Mouse (Mus musculus): Measurements from ENCODE around the gene Iyd.
"Not testable (repeated sequence)": the region's sequence is repeated elsewhere in the genome, so short reads cannot be mapped to it uniquely, and the experiment has no call there.

Gene Iyd

GRCm38 (mm10) chr10:3540003-3540827, at the start of gene Iyd:
Gene Iyd, plus strand, starts transcription at chr10:3540240.
- Histone ChIP-seq H3K36me3 (ENCODE audit: control insufficient read depth, insufficient read depth, low read length, poor library complexity, severe bottlenecking) (no peaks in the 10 kb centered on the region), H3K27me3 (ENCODE audit: control insufficient read depth, insufficient read depth, low read length, poor library complexity, severe bottlenecking) (no peaks in the 10 kb centered on the region)
- DNase-seq (ENCODE audit: low read depth, low spot score) = no peak

- Histone ChIP-seq H3K27me3 (ENCODE audit: control insufficient read depth, insufficient read depth, low read length, poor library complexity, severe bottlenecking) (no peaks in the 10 kb centered on the region), H3K36me3 (ENCODE audit: control insufficient read depth, insufficient read depth, low read length, poor library complexity, severe bottlenecking) (no peaks in the 10 kb centered on the region)
- DNase-seq (ENCODE audit: low read depth, low spot score) = no peak
Measured at GRCm38 (mm10) chr10:3496791-3497190, 43.2 kb upstream of the Iyd start.

GRCm38 (mm10) chr10:3500846-3501245, 39.2 kb upstream of the Iyd start:
- not testable (repeated sequence) for H3K36me3 ChIP-seq (ENCODE audit: control insufficient read depth, insufficient read depth, low read length, poor library complexity, severe bottlenecking); DNase-seq (ENCODE audit: low read depth, low spot score); H3K27me3 ChIP-seq (ENCODE audit: control insufficient read depth, insufficient read depth, low read length, poor library complexity, severe bottlenecking)

GRCm38 (mm10) chr10:3507484-3508221, 32.4 kb upstream of the Iyd start:
- DNase-seq (ENCODE audit: low read depth, low spot score) = no peak

GRCm38 (mm10) chr10:3508222-3508588, 31.8 kb upstream of the Iyd start:
- Histone ChIP-seq H3K36me3 (ENCODE audit: control insufficient read depth, insufficient read depth, low read length, poor library complexity, severe bottlenecking) (no peaks in the 10 kb centered on the region), H3K27me3 (ENCODE audit: control insufficient read depth, insufficient read depth, low read length, poor library complexity, severe bottlenecking) (no peaks in the 10 kb centered on the region)
- no peak for DNase-seq (ENCODE audit: low read depth, low spot score)

More at GRCm38 (mm10) chr10:3507484-3508221, 32.4 kb upstream of the Iyd start:
- H3K27me3 ChIP-seq (ENCODE audit: control insufficient read depth, insufficient read depth, low read length, poor library complexity, severe bottlenecking) = no peaks in the 10 kb centered on the region
- H3K36me3 ChIP-seq (ENCODE audit: control insufficient read depth, insufficient read depth, low read length, poor library complexity, severe bottlenecking) = no peaks in the 10 kb centered on the region

GRCm38 (mm10) chr10:3508746-3509145, 31.3 kb upstream of the Iyd start:
- no peaks in the 10 kb centered on the region for H3K27me3 ChIP-seq (ENCODE audit: control insufficient read depth, insufficient read depth, low read length, poor library complexity, severe bottlenecking)
- H3K36me3 ChIP-seq (ENCODE audit: control insufficient read depth, insufficient read depth, low read length, poor library complexity, severe bottlenecking) = no peaks in the 10 kb centered on the region
- no peak for DNase-seq (ENCODE audit: low read depth, low spot score)

- Histone ChIP-seq H3K36me3 (ENCODE audit: control insufficient read depth, insufficient read depth, low read length, poor library complexity, severe bottlenecking) (no peaks in the 10 kb centered on the region), H3K27me3 (ENCODE audit: control insufficient read depth, insufficient read depth, low read length, poor library complexity, severe bottlenecking) (no peaks in the 10 kb centered on the region)
- no peak for DNase-seq (ENCODE audit: low read depth, low spot score)
Measured at GRCm38 (mm10) chr10:3509663-3510277, 30.3 kb upstream of the Iyd start.

- H3K27me3 ChIP-seq (ENCODE audit: control insufficient read depth, insufficient read depth, low read length, poor library complexity, severe bottlenecking) = no peaks in the 10 kb centered on the region
- DNase-seq (ENCODE audit: low read depth, low spot score) = no peak
- no peaks in the 10 kb centered on the region for H3K36me3 ChIP-seq (ENCODE audit: control insufficient read depth, insufficient read depth, low read length, poor library complexity, severe bottlenecking)
Measured at GRCm38 (mm10) chr10:3510486-3510885, 29.6 kb upstream of the Iyd start.

GRCm38 (mm10) chr10:3511401-3511800, 28.6 kb upstream of the Iyd start:
- H3K36me3 ChIP-seq (ENCODE audit: control insufficient read depth, insufficient read depth, low read length, poor library complexity, severe bottlenecking) = no peaks in the 10 kb centered on the region
- no peaks in the 10 kb centered on the region for H3K27me3 ChIP-seq (ENCODE audit: control insufficient read depth, insufficient read depth, low read length, poor library complexity, severe bottlenecking)
- no peak for DNase-seq (ENCODE audit: low read depth, low spot score)

GRCm38 (mm10) chr10:3512620-3513305, 27.3 kb upstream of the Iyd start:
- H3K36me3 ChIP-seq (ENCODE audit: control insufficient read depth, insufficient read depth, low read length, poor library complexity, severe bottlenecking) = no peaks in the 10 kb centered on the region
- H3K27me3 ChIP-seq (ENCODE audit: control insufficient read depth, insufficient read depth, low read length, poor library complexity, severe bottlenecking) = no peaks in the 10 kb centered on the region
- no peak for DNase-seq (ENCODE audit: low read depth, low spot score)

GRCm38 (mm10) chr10:3513947-3514346, 26.1 kb upstream of the Iyd start:
- DNase-seq (ENCODE audit: low read depth, low spot score) = no peak
- H3K27me3 ChIP-seq (ENCODE audit: control insufficient read depth, insufficient read depth, low read length, poor library complexity, severe bottlenecking) = no peaks in the 10 kb centered on the region

GRCm38 (mm10) chr10:3514634-3515033, 25.4 kb upstream of the Iyd start:
- H3K27me3 ChIP-seq (ENCODE audit: control insufficient read depth, insufficient read depth, low read length, poor library complexity, severe bottlenecking) = no peaks in the 10 kb centered on the region
- DNase-seq (ENCODE audit: low read depth, low spot score) = no peak
- no peaks in the 10 kb centered on the region for H3K36me3 ChIP-seq (ENCODE audit: control insufficient read depth, insufficient read depth, low read length, poor library complexity, severe bottlenecking)

More at GRCm38 (mm10) chr10:3513947-3514346, 26.1 kb upstream of the Iyd start:
- no peaks in the 10 kb centered on the region for H3K36me3 ChIP-seq (ENCODE audit: control insufficient read depth, insufficient read depth, low read length, poor library complexity, severe bottlenecking)

- no peak for DNase-seq (ENCODE audit: low read depth, low spot score)
- Histone ChIP-seq H3K36me3 (ENCODE audit: control insufficient read depth, insufficient read depth, low read length, poor library complexity, severe bottlenecking) (no peaks in the 10 kb centered on the region), H3K27me3 (ENCODE audit: control insufficient read depth, insufficient read depth, low read length, poor library complexity, severe bottlenecking) (no peaks in the 10 kb centered on the region)
Measured at GRCm38 (mm10) chr10:3516442-3516841, 23.6 kb upstream of the Iyd start.

- H3K36me3 ChIP-seq (ENCODE audit: control insufficient read depth, insufficient read depth, low read length, poor library complexity, severe bottlenecking) = no peaks in the 10 kb centered on the region
- no peak for DNase-seq (ENCODE audit: low read depth, low spot score)
- H3K27me3 ChIP-seq (ENCODE audit: control insufficient read depth, insufficient read depth, low read length, poor library complexity, severe bottlenecking) = no peaks in the 10 kb centered on the region
Measured at GRCm38 (mm10) chr10:3523044-3523793, 16.8 kb upstream of the Iyd start.

All from splenic B cell, adult 2 months (primary cell).